Mouse (Mus musculus) liver, postnatal 0 days (tissue): ENCODE measurements at regions not wholly inside any gene's neighbourhood (a gene's known extent, or its start where the extent isn't known, plus 50 kb on each side); places are given as distances from the start of the nearest gene placed in this dataset.

Source experiments
- ATAC-seq: fragments of 200-750 bp; cut with Nextera tagmentation; 2 replicates; pipeline ENCODE4 v1.8.0; 2017; ENCODE audit warnings: mild to moderate bottlenecking, moderate library complexity
- DNase-seq: peaks from one replicate; pipeline ENCODE4 v3.0.0-alpha.2; 2016
- H3K27ac ChIP-seq: fragments of 300-500 bp; sonication (generic); 2 replicates; pipeline ENCODE4 v1.5.1; 2014; ENCODE audit warnings: antibody characterized with exemption, moderate library complexity, mild to moderate bottlenecking, low read depth
- H3K27me3 ChIP-seq: fragments of 300-500 bp; sonication (generic); 2 replicates; pipeline ENCODE4 v1.6.1; 2014; ENCODE audit warnings: low read length, control low read depth, mixed read lengths; ENCODE audit not compliant: insufficient read depth
- H3K36me3 ChIP-seq: fragments of 300-500 bp; sonication (generic); replicated peaks from 2 replicates; pipeline ENCODE4 v1.6.1; 2014; ENCODE audit warnings: mild to moderate bottlenecking, control low read depth, low read length, moderate library complexity, mixed read lengths; ENCODE audit not compliant: insufficient read depth
- H3K4me1 ChIP-seq: fragments of 300-500 bp; sonication (generic); 2 replicates; pipeline ENCODE4 v1.6.1; 2014; ENCODE audit warnings: antibody characterized with exemption, mild to moderate bottlenecking, control low read depth; ENCODE audit not compliant: insufficient read depth
- H3K4me2 ChIP-seq: fragments of 300-500 bp; sonication (generic); 2 replicates; pipeline ENCODE4 v1.6.1; 2014; ENCODE audit warnings: low read depth, mild to moderate bottlenecking, low read length, moderate library complexity, mixed read lengths
- H3K4me3 ChIP-seq: fragments of 300-500 bp; sonication (generic); 2 replicates; pipeline ENCODE4 v1.5.1; 2014; ENCODE audit warnings: low read depth, low read length
- H3K9ac ChIP-seq: fragments of 300-500 bp; sonication (generic); replicated peaks from 2 replicates; pipeline ENCODE4 v1.6.1; 2014; ENCODE audit warnings: mild to moderate bottlenecking, moderate library complexity
- H3K9me3 ChIP-seq: fragments of 300-500 bp; sonication (generic); 2 replicates; pipeline ENCODE4 v1.6.1; 2016; ENCODE audit warnings: mild to moderate bottlenecking, control low read depth, low read length, mixed read lengths
- CTCF ChIP-seq: sonication (generic); IDR thresholded peaks from 2 replicates; pipeline ENCODE4 v1.5.1; 2016; ENCODE audit warnings: antibody characterized with exemption, low read depth
- EP300 ChIP-seq: IDR thresholded peaks from 2 replicates; pipeline ENCODE4 v1.6.1; 2016; ENCODE audit warnings: antibody characterized with exemption, low read depth, mild to moderate bottlenecking
- WGBS: fragments of 180-500 bp; shearing (Covaris S2); extraction: QIAGEN DNeasy Blood & Tissue Kit; methylation state at CpG from one replicate; pipeline ENCODE4 v1.1.7; 2014; ENCODE audit not compliant: insufficient replicate concordance; 5-methylcytosine and 5-hydroxymethylcytosine counted together

GRCm38 (mm10) chr8:103493932-103494493 lies 607.4 kb upstream of the Cdh5 start:
- 77% methylated on average over 4 of the region's 4 CpGs for WGBS
- no peaks in the 10 kb centered on the region for H3K4me1 ChIP-seq

GRCm38 (mm10) chr8:103494670-103495069 lies 606.8 kb upstream of the Cdh5 start:
- no peaks in the 10 kb centered on the region for H3K9me3 ChIP-seq
- H3K27me3 ChIP-seq = no peaks in the 10 kb centered on the region
- DNase-seq (no peak), ATAC-seq (no peak)
- no peak for TF ChIP-seq EP300
- TF ChIP-seq CTCF = no peak
- H3K36me3 ChIP-seq = no peaks in the 10 kb centered on the region
- no peak overlapping the region for H3K4me3 ChIP-seq
- H3K4me2 ChIP-seq = no peak overlapping the region
- no peaks in the 10 kb centered on the region for H3K4me1 ChIP-seq
- WGBS = 53% methylated on average over 1 of the region's 1 CpGs
- H3K27ac ChIP-seq = no peak overlapping the region
- H3K9ac ChIP-seq = no peak overlapping the region

More at GRCm38 (mm10) chr8:103493932-103494493, 607.4 kb upstream of the Cdh5 start:
- H3K9ac ChIP-seq = no peak overlapping the region
- H3K27ac ChIP-seq = no peak overlapping the region
- ATAC-seq (no peak), DNase-seq (no peak)
- no peak overlapping the region for H3K4me3 ChIP-seq
- TF ChIP-seq EP300 = no peak
- TF ChIP-seq CTCF = no peak
- no peaks in the 10 kb centered on the region for H3K36me3 ChIP-seq
- H3K9me3 ChIP-seq = no peaks in the 10 kb centered on the region
- H3K4me2 ChIP-seq = no peak overlapping the region
- no peaks in the 10 kb centered on the region for H3K27me3 ChIP-seq

GRCm38 (mm10) chr8:103501328-103501727 lies 600.1 kb upstream of the Cdh5 start:
- ATAC-seq = no peak
- H3K4me2 ChIP-seq = no peak overlapping the region
- no peaks in the 10 kb centered on the region for H3K4me1 ChIP-seq
- H3K27ac ChIP-seq = no peak overlapping the region
- 45% methylated on average over 2 of the region's 2 CpGs for WGBS
- H3K27me3 ChIP-seq = no peaks in the 10 kb centered on the region
- no peaks in the 10 kb centered on the region for H3K36me3 ChIP-seq
- no peak for TF ChIP-seq EP300
- TF ChIP-seq CTCF = no peak
- no peak overlapping the region for H3K9ac ChIP-seq
- H3K9me3 ChIP-seq = no peaks in the 10 kb centered on the region
- DNase-seq = no peak
- no peak overlapping the region for H3K4me3 ChIP-seq

GRCm38 (mm10) chr8:103502991-103503767 lies 598.2 kb upstream of the Cdh5 start:
- WGBS = 85% methylated on average over 9 of the region's 9 CpGs
- Histone ChIP-seq H3K4me3 (no peak overlapping the region), H3K4me1 (no peaks in the 10 kb centered on the region), H3K9me3 (no peaks in the 10 kb centered on the region), H3K27me3 (no peaks in the 10 kb centered on the region), H3K4me2 (no peak overlapping the region), H3K27ac (no peak overlapping the region), H3K36me3 (no peaks in the 10 kb centered on the region), H3K9ac (no peak overlapping the region)
- TF ChIP-seq CTCF = no peak
- TF ChIP-seq EP300 = no peak
- no peak for DNase-seq
- no peak for ATAC-seq

- TF ChIP-seq EP300 (no peak), CTCF (no peak)
- ATAC-seq = no peak
- no peak overlapping the region for H3K9ac ChIP-seq
These were observed 595.1 kb upstream of the Cdh5 start for GRCm38 (mm10) chr8:103506334-103506733.

GRCm38 (mm10) chr8:103507068-103507467 lies 594.4 kb upstream of the Cdh5 start:
- H3K4me2 ChIP-seq = no peak overlapping the region
- H3K4me3 ChIP-seq = no peak overlapping the region
- DNase-seq (no peak), ATAC-seq (no peak)
- H3K27me3 ChIP-seq = no peaks in the 10 kb centered on the region
- TF ChIP-seq EP300 = no peak
- TF ChIP-seq CTCF = no peak
- no peaks in the 10 kb centered on the region for H3K9me3 ChIP-seq
- H3K36me3 ChIP-seq = no peaks in the 10 kb centered on the region
- 75% methylated on average over 5 of the region's 5 CpGs for WGBS
- H3K27ac ChIP-seq = no peak overlapping the region
- no peak overlapping the region for H3K9ac ChIP-seq
- no peaks in the 10 kb centered on the region for H3K4me1 ChIP-seq

More at GRCm38 (mm10) chr8:103506334-103506733, 595.1 kb upstream of the Cdh5 start:
- no peak overlapping the region for H3K4me3 ChIP-seq
- no peaks in the 10 kb centered on the region for H3K36me3 ChIP-seq
- H3K9me3 ChIP-seq = no peaks in the 10 kb centered on the region
- 52% methylated on average over 6 of the region's 6 CpGs for whole genome bisulfite sequencing
- no peak for DNase-seq
- H3K4me1 ChIP-seq = no peaks in the 10 kb centered on the region
- no peak overlapping the region for H3K4me2 ChIP-seq
- no peaks in the 10 kb centered on the region for H3K27me3 ChIP-seq
- H3K27ac ChIP-seq = no peak overlapping the region
